Mouse (Mus musculus): ENCODE measurements at regions not wholly inside any gene's neighbourhood (a gene's known extent, or its start where the extent isn't known, plus 50 kb on each side); places are given as distances from the start of the nearest gene placed in this dataset.

DNA sequence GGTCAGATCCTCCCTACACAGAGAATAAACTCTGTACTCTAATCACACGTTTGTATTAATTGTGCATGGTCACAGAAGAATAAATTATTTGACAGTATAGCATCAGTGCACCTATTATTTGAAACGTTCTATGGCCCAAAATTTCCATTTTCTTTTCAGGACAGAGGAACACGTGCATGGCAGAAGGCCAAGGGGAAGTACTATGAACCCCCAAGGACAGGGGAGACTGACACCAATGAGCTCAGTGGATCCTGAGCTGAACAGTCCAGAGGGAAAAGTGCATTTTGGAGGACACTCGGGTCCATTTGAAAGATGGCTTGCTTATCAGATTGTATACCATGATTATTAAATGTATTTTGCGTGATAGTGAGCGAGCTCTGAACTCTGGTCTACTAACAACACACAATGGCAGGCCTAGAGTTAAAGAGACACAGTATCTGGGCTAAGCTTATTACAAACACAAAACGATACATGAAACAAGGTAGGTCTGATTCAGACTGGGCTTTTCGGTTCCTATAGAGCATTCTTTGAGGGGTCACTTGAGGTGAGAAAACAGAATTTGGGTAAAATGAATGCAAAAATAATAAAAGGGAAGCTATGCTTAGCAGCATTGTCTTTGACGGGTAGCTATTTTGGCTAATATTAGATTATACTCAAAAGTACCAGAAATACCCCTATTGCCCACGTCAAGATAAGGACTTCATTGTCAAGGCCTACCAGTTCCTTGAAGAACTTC is 1431.7 kb downstream of the Slc22a22 start:
- DNase-seq (ENCODE audit: inconsistent ontology term): no peak

DNA sequence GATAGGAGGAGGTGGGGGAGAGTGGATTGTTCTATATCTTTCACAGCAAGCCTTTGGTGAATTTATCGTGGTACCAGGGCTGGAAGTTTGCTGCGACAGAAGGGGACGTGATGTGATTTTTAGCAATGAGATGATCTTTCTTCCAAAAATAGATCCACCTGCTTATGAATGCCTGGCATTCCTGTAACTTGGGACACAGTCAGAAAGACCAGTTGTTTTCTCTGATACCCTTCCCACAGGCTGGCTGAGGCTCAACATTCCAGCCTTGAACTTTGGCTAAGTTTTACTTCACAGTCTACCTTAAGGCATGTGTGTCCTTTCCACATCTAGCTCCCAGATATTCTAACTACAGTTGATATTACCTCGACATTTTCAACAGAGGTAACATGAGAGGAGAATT is 1434.1 kb downstream of the Slc22a22 start:
- peak; percentile 56 for DNase-seq (ENCODE audit: inconsistent ontology term)

DNA sequence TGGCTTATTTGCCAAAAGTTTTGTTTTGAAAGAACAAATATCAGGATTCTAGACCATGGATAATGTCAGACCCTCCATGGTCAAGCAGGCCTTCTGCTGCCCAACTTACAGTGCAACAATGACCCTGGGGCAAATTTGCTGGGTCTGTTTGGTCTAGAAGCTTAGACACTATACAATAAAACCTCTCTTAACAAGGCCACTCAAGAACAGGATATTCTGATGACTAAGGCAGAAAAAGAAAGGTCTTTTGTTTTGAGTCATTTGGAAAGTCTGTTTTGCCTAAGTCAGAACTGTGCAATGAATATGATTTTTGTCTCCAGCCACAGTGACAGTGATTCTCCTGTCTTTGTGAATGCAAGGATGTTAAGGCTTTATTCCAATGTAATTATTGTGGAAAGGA is 1435.0 kb downstream of the Slc22a22 start:
- peak; percentile 82 for DNase-seq (ENCODE audit: inconsistent ontology term)

DNA sequence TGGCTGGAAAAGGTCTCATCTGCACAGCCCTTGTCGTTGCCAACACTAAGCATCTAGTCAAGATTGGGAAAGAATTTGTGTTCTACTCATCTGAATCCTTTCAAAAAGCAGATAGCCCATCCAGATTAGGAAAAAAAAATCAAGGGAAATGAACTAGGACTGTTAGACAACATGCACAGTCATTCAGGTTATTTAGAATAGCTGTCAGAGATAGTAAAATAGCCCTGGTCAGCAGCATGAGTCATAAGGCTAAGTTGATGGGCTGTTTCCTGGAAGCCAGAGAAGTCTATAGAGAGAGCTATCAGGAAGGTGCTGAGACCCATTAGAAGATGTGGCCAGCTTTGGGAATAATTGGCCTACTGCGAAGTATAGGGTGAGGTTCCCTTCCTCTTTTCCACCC is 1447.4 kb downstream of the Slc22a22 start:
- no peak for DNase-seq (ENCODE audit: inconsistent ontology term)

DNA sequence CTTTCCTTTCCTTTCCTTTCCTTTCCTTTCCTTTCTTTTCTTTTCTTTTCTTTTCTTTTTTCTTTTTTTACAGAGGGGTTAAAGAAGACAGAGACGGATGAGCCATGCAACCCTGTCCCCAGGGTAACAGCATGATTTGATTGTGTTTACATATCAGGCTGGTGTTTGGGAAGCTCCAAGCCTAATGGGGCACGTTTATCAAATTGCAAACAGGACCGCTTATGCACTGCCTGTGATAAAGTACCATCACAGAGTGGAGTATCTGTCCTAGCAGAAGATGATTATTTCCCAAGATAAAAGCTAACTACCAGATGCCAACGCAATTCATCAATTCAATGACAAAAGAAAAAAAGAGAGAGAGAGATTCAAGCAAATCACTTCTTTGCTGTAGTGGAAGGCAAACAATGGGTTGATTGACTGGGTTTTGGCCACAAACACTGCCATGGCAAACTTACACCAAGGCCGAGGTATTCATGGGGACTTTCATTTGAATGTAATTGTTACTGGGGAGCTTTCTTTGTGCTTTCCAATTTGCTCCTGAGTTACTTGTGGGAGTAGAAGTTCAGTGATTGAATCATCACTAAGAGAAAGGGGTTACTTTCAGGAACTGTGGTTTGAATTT is 1450.1 kb downstream of the Slc22a22 start:
- DNase-seq (ENCODE audit: inconsistent ontology term): peak; percentile 69

DNA sequence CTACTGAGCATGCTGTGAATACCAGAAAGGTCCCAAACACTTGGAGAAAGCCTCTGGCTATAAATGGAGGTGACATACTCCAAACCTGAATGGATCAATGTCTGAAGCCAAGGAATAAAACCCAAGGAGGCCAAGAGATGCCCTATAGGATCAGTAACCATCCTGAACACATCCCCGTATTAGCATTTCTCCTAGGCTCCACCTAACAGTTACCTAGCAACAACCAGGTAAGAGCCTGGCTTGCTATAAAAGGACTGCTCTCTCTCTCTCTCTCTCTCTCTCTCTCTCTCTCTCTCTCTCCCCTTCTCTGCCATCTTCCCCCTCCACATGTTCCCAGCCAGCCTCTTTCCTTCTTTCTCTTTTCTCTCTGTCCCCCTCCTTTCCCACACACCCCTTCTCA is 1452.7 kb downstream of the Slc22a22 start:
- no peak for DNase-seq (ENCODE audit: inconsistent ontology term)

DNA sequence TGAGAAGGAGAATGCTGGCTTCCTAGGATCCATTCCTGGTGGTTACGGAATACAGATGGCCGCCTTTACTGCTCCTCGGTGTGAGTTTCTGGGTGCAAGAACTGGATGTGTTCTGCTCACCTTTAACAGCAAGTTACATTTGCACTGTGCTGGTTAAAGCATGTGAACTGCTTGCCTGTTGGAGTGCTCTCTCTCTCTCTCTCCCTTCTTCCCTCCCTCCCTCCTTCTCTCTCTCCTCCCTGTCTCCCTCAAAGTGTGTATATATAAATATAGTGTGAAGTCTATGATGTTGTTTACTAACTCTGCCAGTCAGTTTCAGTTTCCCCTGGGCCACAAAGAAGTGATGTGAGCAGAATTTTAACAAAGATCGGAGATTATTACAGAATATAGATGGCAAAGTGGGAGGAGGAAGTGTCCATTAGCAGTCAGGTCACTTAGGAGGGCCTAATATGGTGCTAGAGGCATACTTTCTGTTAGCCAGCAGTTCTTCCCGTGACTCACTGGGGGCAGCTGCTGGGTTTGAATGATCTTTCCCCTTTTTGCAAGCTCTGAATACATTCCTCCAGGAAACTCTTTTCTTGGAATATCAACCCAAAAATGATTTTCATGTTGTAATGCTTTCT is 1453.5 kb downstream of the Slc22a22 start:
- no peak for DNase-seq (ENCODE audit: inconsistent ontology term)

DNA sequence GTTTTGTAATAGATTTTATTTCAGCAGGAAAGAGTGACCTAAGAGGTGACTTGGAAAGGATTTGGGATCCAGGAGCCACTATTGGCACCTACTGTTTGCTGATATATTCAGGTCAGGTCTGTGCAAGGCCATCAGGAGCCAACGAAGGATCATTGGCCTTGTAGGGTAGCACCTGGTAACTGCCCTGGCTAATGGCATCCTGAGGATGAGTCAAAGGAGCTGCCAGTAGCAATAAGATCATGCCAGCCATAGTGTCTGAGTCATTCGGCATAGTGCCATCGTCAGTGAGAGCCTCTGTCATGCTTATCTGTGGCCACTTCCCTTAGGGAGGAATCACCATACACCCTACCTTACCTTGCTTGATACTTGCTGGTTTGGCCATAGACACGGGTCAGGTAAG is 1455.1 kb downstream of the Slc22a22 start:
- no peak for DNase-seq (ENCODE audit: inconsistent ontology term)

DNA sequence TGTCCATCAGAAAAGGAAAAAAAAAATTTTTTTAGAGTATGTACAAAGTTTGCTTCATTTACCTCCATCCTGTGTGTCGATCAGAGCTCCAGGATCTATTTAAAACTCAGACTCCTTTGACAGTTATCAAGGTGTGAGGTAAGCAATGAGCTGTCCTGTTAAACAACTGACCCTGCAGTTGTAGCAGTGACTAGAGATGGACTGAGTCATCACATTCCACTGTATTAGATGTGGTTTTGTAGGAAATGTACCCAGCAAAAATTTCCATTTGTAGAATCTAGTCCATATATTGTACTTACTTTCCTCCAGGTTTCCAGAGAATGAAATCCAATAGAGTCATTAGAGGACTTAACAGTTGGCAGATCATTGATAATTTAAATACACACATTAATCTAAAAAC is 1459.3 kb downstream of the Slc22a22 start:
- peak; percentile 64 for DNase-seq (ENCODE audit: inconsistent ontology term)

DNA sequence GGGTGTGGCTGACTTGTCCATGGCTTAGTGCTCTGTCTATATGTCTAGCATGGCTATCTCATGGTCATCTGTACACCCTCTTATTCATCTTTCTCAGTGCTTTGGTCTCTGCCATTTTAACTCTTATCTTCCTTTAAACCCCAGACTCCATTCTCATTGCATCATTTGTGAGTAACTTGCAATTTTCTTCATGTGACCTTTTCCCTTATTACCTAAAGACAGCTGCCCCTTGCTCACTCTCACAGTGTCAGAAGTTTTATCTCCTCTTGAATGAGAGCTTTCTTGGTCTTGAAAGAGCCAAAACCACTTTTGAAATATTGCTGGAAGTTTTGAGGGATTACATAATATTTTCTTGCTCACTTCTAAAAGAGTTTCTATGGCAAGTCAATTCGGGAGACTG is 1459.9 kb downstream of the Slc22a22 start:
- DNase-seq (ENCODE audit: inconsistent ontology term): no peak

DNA sequence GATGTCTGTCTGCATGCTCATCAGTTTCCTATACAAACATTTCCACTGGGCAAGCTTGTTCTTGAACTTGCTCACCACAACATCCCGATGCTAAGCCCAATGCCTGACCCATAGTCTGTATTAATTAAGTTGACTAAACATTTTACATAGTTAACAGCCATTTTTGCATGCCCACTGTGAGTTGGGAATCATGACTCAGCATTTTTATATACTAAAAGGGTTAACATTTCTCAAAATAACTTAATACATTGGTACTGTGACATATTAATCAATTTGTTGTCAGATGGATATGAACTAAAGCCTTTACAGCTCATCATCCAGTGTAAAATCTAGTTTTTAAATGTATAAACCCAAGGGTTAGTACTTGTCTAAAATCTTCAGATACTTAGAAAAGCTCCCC is 1461.4 kb downstream of the Slc22a22 start:
- DNase-seq (ENCODE audit: inconsistent ontology term): no peak

DNA sequence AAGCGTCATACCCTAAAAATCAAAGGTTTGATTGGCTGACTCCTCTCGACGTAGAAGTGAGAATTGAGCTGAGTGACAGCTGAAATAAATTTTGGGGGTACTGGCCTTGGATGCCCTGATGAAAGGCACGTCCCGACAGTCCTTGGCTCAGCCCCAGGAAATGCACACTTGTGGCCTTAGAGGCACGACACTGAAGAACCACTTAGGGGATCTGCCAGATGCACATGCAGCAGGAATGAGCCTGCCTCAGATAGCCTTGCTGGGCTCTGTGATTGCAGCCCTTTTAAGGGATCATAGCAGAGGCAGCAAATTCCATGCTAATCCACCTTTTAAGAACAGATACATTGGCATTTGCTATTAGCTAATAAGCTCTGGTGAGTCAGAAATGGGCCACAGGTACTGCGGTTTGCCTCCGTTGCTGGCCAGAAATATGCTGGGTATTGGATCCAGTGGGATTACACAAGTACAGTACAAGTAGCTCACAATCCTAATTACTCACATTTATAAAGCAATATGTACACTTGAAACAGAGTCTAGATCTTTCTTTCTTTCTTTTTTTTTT is 1463.3 kb downstream of the Slc22a22 start:
- no peak for DNase-seq (ENCODE audit: inconsistent ontology term)

DNA sequence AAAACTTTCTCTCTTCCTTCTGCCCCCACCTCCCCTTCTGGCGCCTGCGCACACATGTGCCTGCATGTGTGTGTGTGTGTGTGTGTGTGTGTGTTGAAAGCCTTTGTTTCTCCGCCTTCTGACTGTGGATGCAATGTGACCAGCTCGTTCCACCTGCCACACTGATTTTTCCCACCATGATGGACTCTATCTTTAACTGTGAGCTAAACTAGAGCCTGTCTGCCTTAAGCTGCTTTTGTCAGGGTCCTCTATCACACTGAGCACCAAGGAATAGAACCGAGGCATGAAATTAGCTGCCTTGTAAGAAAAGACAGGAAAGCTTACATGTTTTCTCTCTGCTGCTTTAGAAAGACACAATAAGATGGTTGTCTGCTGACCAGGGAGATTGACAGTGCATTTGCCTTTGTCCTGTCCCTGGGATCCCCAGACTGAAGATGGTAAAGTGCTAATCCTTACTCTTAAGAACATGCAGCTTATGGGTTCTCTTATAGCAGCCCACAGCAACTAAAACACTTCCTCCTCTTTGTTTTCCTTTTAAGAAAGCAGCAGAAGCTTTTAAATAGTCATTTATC is 1468.7 kb downstream of the Slc22a22 start:
- DNase-seq (ENCODE audit: inconsistent ontology term): no peak

DNA sequence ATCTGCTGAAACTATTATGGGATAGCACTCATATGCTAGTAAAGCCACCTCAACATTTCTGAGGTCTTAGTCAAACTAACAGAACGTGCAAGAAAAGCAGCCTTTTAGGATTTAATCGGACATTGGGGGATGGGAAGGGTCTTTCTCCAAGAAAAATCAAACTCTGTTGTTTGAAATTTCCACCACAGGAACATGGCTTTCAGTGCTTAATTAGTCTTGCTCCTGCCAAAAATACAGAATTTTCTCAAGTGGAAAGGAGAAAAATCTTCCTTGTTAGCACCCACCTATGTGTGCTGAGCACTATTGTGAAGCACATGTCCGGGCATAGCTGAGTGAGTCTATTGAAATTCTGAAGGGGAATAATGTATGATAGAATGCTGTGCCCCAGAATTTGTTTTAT is 1470.0 kb downstream of the Slc22a22 start:
- peak; percentile 61 for DNase-seq (ENCODE audit: inconsistent ontology term)

DNA sequence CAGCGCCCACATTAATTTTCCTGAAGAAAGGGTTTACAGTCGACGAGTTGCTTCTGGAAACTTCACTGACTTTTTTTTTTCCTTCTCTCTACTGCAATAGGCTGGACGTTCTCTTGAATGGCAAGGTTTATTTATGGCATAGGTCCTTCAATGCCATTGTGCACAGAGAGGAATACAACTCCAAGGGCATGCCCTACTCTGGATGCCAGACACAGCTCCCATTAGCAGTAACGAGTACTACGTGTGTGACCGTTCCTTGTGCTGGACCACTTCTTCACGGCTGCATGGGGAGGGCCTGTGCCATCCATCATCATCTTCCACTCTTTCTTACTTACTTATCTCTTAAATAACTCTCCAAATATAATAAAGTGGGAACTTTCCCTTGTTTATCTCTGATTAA is 1472.1 kb downstream of the Slc22a22 start:
- DNase-seq (ENCODE audit: inconsistent ontology term): no peak

DNA sequence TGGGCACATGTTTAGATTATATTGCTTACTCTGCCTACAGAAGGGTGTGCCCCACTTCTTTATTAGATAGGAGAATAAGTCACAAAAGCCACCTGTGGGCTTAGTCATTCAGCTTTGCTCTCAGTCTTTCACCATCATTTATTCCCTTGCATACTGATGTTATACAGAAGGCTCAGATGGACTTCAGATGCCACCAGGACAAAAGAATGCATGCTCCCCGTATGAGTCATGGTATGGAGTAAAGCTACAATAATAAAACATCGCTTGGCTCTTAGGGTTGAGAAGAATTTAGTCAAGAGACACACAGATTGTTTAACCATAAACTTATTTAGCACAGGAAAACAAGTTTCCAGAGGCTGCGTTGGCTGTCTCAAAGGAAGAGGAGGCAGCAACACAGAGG is 1473.5 kb downstream of the Slc22a22 start:
- peak; percentile 56 for DNase-seq (ENCODE audit: inconsistent ontology term)

DNA sequence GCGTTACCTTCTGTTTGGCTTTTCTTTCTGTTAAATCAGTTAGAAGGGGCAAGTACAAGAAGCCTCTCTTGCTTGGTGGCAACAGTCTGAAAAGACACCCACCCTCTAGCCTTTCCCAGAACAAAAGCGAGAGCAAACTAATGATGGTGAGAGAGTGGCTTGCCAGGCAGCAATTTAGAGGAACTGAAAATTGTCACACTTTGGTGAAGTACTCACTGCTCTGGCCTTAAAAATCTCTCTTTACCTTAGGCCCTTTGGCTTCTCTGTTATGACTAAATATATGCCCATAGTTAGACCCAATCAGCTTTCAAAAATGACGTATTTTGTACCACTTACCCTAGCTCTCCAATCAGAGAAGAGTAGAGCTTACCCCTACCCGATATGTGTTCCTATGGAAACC is 1477.8 kb downstream of the Slc22a22 start:
- DNase-seq (ENCODE audit: inconsistent ontology term): no peak

DNA sequence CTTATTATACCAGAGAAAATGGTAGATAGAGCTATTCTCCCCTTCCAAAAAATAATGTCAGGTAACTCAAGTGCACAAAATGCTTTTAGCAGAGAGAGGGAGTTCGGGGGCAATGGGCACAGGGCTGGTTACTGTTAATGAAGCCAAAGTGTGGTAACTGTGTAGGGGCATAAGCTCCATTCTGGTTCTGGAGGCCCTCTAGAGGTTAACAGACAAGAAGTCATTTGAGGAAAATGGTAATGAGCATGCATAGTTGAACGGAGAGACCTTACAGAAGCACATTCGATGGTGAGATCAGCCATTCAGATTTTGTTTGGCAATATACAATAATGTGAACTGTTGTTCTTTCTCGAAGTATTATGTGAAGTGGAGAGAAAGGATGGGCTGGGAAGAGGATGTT is 1479.4 kb downstream of the Slc22a22 start:
- DNase-seq (ENCODE audit: inconsistent ontology term): no peak

DNA sequence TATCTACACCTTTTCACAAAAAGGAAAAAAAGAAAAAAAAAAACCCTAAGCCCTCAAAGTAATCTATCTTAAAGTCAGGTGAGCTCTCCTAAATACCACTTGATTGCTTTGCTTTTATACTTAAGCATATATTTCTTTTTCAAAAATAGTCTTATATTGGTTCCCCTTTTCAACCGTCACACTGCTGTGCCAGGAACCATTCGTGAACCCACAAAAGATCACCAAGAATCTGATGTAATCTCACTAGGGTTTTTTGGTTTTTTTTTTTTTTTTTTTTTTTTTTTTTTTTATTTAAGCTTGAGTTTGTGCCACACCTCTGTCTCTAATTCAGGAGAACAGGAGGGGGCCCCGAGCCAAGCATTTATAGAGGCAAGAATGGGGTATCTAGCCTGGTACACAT is 1482.7 kb downstream of the Slc22a22 start:
- DNase-seq (ENCODE audit: inconsistent ontology term): no peak

DNA sequence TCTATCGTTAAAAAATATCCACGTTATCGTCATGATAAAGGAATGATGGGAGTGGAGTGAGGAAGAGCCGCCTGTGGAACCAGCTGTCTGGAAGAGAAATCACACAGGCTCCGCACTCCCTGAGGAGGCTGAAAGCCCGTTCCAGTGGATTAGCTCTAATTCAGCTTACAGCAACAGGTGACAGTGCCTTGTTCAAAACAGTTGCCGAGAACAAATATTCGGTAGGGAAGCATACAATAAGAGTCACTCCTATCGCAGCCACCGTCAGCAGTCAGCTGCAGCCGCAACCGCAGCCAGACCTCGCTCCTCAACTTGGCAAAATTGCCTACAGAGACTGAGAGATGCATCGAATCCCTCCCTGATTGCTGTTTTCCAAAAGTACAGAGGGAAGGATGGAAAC is 1501.6 kb downstream of the Slc22a22 start:
- DNase-seq (ENCODE audit: inconsistent ontology term): no peak

DNA sequence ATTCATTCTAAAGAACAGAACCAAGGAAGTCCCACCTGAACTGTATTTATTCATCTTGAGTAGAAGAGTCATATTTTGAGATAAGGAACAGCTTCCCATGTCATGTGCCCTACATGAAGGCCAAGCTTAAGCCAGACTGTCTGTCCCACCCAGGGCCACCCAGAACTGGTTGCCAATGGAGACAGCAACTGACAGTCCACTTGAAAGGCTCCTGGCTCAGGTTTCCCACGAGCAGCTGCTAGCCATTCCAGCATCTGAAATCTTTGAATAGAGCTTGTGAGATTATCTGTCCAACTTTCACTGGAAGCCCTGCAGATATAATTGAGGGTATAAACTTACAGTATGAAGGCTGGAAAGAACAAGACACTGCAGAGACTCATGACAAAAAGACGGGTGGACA is 1510.6 kb downstream of the Slc22a22 start:
- peak; percentile 36 for DNase-seq (ENCODE audit: inconsistent ontology term)

DNA sequence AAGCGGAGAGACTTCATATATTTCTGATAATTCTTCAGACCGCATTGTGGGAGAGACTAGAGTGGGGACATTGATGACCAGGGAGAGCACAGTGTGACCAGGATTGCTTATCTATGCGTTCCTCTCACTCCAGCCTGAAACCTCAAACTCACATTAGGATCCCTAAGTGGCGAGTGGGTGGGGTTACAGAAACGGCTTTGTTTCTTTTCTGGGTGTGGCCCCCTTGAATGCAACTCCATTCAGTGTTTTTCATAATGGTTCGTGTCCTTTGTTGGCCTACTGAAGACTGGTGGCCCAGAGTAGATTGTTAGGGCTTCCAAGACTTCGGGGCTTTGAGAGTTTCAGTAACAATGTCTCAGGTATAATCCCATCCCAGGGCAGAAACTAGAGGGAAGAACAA is 1512.1 kb downstream of the Slc22a22 start:
- no peak for DNase-seq (ENCODE audit: inconsistent ontology term)

DNA sequence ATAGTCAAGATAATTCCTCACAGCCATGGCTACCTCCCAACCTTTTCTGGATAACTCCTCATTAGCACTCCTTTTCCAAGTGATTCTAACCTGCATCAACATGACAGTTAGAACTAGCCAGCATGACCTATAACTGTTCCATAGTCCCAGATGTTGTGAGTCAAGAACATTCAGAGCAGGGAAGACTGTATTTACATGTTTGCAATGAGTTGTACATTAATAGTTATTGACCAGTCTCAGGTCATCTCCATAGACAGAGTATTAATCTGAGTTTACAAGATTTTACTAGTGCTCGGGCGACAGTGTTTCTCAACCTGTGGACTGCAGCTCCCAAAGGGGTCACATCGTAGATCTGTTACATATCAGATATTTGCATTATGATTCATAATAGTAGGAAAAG is 1515.3 kb downstream of the Slc22a22 start:
- no peak for DNase-seq (ENCODE audit: inconsistent ontology term)

Measured in Muller cell, postnatal 12 days (primary cell).